Mouse (Mus musculus) heart, postnatal 0 days (tissue): Measurements from ENCODE around the gene Nyap1. TPM values are rescaled to one million over a fixed set of nuclear protein-coding genes. Genes with fewer than 3 reads are reported as not detected.
A peak's percentile ranks its signal among the peaks of the same experiment; 100 is the strongest.

Experiments
- ATAC-seq: fragments of 200-750 bp; cut with Nextera tagmentation; 2 replicates; pipeline ENCODE4 v1.8.0; 2017; ENCODE audit warnings: low read depth, moderate number of reproducible peaks, moderate library complexity; ENCODE audit not compliant: insufficient read depth
- DNase-seq: peaks from one replicate; pipeline ENCODE4 v3.0.0-alpha.2; 2016; ENCODE audit warnings: low spot score
- H3K27ac ChIP-seq: fragments of 300-500 bp; sonication (generic); 2 replicates; pipeline ENCODE4 v1.5.1; 2014; ENCODE audit warnings: low read depth, mild to moderate bottlenecking
- H3K27me3 ChIP-seq: fragments of 300-500 bp; sonication (generic); 2 replicates; pipeline ENCODE4 v1.6.1; 2014; ENCODE audit warnings: low read length, mixed read lengths; ENCODE audit not compliant: control insufficient read depth, insufficient read depth
- H3K36me3 ChIP-seq: fragments of 300-500 bp; sonication (generic); replicated peaks from 2 replicates; pipeline ENCODE4 v1.6.1; 2014; ENCODE audit warnings: low read length, mixed read lengths; ENCODE audit not compliant: control insufficient read depth, insufficient read depth
- H3K4me1 ChIP-seq: fragments of 300-500 bp; sonication (generic); 2 replicates; pipeline ENCODE4 v1.6.1; 2014; ENCODE audit warnings: antibody characterized with exemption; ENCODE audit not compliant: control insufficient read depth, insufficient read depth
- H3K4me2 ChIP-seq: fragments of 300-500 bp; sonication (generic); 2 replicates; pipeline ENCODE4 v1.6.1; 2014; ENCODE audit warnings: low read depth, mild to moderate bottlenecking, low read length, moderate library complexity
- H3K4me3 ChIP-seq: fragments of 300-500 bp; sonication (generic); 2 replicates; pipeline ENCODE4 v1.5.1; 2014; ENCODE audit warnings: low read depth, low read length
- H3K9ac ChIP-seq: fragments of 300-500 bp; sonication (generic); replicated peaks from 2 replicates; pipeline ENCODE4 v1.6.1; 2014; ENCODE audit warnings: low read depth, low read length, mixed read lengths
- H3K9me3 ChIP-seq: fragments of 300-500 bp; sonication (generic); replicated peaks from 2 replicates; pipeline ENCODE4 v1.6.1; 2016; ENCODE audit warnings: low read length; ENCODE audit not compliant: control insufficient read depth
- CTCF ChIP-seq: IDR thresholded peaks from 2 replicates; pipeline ENCODE4 v1.5.1; 2016; ENCODE audit warnings: antibody characterized with exemption, control low read depth, low read depth
- EP300 ChIP-seq: IDR thresholded peaks from 2 replicates; pipeline ENCODE4 v1.6.1; 2016; ENCODE audit warnings: antibody characterized with exemption, low read depth
- WGBS: fragments of 180-500 bp; shearing (Covaris S2); extraction: QIAGEN DNeasy Blood & Tissue Kit; methylation state at CpG from one replicate; pipeline ENCODE4 v1.1.7; 2014; 5-methylcytosine and 5-hydroxymethylcytosine counted together
- polyA plus RNA-seq: library from polyadenylated mRNA; unstranded; fragments of >200 nt; fragmentation: Nextera tagmentation; extraction: Ambion mirVana; gene quantifications from 2 replicates; pipeline ENCODE4 v1.2.1, GENCODE M21; 2015
- total RNA-seq: library from RNA; depleted of rRNA; stranded (reverse); fragments of >200 nt; gene quantifications from 2 replicates; pipeline ENCODE4 v1.2.3, GENCODE M21; 2014; ENCODE audit warnings: low replicate concordance

Gene Nyap1
- total and polyA plus RNA-seq, 2 experiments from 2014 or later: 0.56 to 5.8 TPM

GRCm38 (mm10) chr5:137695930-137696329 is 45.5 kb downstream of the Nyap1 start:
- Histone ChIP-seq H3K4me3 (no peak overlapping the region), H3K27me3 (no peaks in the 10 kb centered on the region), H3K9ac (no peak overlapping the region), H3K36me3 (no peaks in the 10 kb centered on the region), H3K27ac (no peak overlapping the region; the same call in 1 of the 2 replicates), H3K4me2 (no peak overlapping the region), H3K9me3 (no peaks in the 10 kb centered on the region), H3K4me1 (0 out of 2 replicates have a peak, but pooled peaks cover under 1% of the 10 kb centered on the region)
- DNase-seq (no peak), ATAC-seq (no peak)
- no peak for TF ChIP-seq CTCF
- no peak for TF ChIP-seq EP300
- 68% methylated on average over 4 of the region's 4 CpGs for WGBS

GRCm38 (mm10) chr5:137694796-137695195 is 46.6 kb downstream of the Nyap1 start:
- H3K9ac ChIP-seq: no peak overlapping the region
- WGBS: 65% methylated on average over 3 of the region's 3 CpGs
- no peak overlapping the region for H3K4me2 ChIP-seq
- no peaks in the 10 kb centered on the region for H3K27me3 ChIP-seq
- DNase-seq (no peak), ATAC-seq (no peak)
- no peak overlapping the region for H3K27ac ChIP-seq
- no peak for TF ChIP-seq EP300
- no peak for TF ChIP-seq CTCF
- 0 out of 2 replicates have a peak, but pooled peaks cover 8% of the 10 kb centered on the region for H3K4me1 ChIP-seq
- H3K9me3 ChIP-seq: no peaks in the 10 kb centered on the region
- H3K4me3 ChIP-seq: no peak overlapping the region
- no peaks in the 10 kb centered on the region for H3K36me3 ChIP-seq

GRCm38 (mm10) chr5:137691881-137692280 is 49.5 kb downstream of the Nyap1 start:
- DNase-seq: no peak
- H3K9me3 ChIP-seq: no peaks in the 10 kb centered on the region
- TF ChIP-seq CTCF (no peak), EP300 (no peak)
- no peaks in the 10 kb centered on the region for H3K27me3 ChIP-seq
- no peak overlapping the region for H3K9ac ChIP-seq
- 54% methylated on average over 1 of the region's 1 CpGs for WGBS
- H3K4me2 ChIP-seq: no peak overlapping the region
- H3K27ac ChIP-seq: no peak overlapping the region
- H3K4me1 ChIP-seq: 0 out of 2 replicates have a peak, but pooled peaks cover 8% of the 10 kb centered on the region
- H3K36me3 ChIP-seq: no peaks in the 10 kb centered on the region
- ATAC-seq: no peak
- no peak overlapping the region for H3K4me3 ChIP-seq

GRCm38 (mm10) chr5:137690531-137690930 is 50.9 kb downstream of the Nyap1 start:
- WGBS: 16% methylated on average over 9 of the region's 9 CpGs
- no peak overlapping the region; the same call in 1 of the 2 replicates for H3K4me2 ChIP-seq

GRCm38 (mm10) chr5:137689974-137690373 is 51.4 kb downstream of the Nyap1 start:
- Histone ChIP-seq H3K27me3 (no peaks in the 10 kb centered on the region), H3K9me3 (no peaks in the 10 kb centered on the region), H3K4me1 (0 out of 2 replicates have a peak, but pooled peaks cover 8% of the 10 kb centered on the region), H3K4me3 (no peak overlapping the region), H3K27ac (peak overlapping the region; percentile 73; the same call in 1 of the 2 replicates), H3K36me3 (no peaks in the 10 kb centered on the region), H3K4me2 (no peak overlapping the region), H3K9ac (no peak overlapping the region)
- no peak for DNase-seq
- 71% methylated on average over 3 of the region's 3 CpGs for WGBS
- ATAC-seq: no peak
- TF ChIP-seq CTCF (no peak), EP300 (no peak)

More at GRCm38 (mm10) chr5:137690531-137690930, 50.9 kb downstream of the Nyap1 start:
- no peak overlapping the region for H3K9ac ChIP-seq
- no peaks in the 10 kb centered on the region for H3K27me3 ChIP-seq
- H3K4me1 ChIP-seq: 0 out of 2 replicates have a peak, but pooled peaks cover 8% of the 10 kb centered on the region
- no peak for DNase-seq
- peak; percentile 36; the same call in 1 of the 2 replicates for ATAC-seq
- H3K4me3 ChIP-seq: no peak overlapping the region
- no peaks in the 10 kb centered on the region for H3K36me3 ChIP-seq
- TF ChIP-seq CTCF: no peak
- TF ChIP-seq EP300: no peak
- no peaks in the 10 kb centered on the region for H3K9me3 ChIP-seq
- peak overlapping the region; percentile 73 for H3K27ac ChIP-seq
